ENCODE assay signal across 8 mouse cellular contexts in the genomic region with DNA sequence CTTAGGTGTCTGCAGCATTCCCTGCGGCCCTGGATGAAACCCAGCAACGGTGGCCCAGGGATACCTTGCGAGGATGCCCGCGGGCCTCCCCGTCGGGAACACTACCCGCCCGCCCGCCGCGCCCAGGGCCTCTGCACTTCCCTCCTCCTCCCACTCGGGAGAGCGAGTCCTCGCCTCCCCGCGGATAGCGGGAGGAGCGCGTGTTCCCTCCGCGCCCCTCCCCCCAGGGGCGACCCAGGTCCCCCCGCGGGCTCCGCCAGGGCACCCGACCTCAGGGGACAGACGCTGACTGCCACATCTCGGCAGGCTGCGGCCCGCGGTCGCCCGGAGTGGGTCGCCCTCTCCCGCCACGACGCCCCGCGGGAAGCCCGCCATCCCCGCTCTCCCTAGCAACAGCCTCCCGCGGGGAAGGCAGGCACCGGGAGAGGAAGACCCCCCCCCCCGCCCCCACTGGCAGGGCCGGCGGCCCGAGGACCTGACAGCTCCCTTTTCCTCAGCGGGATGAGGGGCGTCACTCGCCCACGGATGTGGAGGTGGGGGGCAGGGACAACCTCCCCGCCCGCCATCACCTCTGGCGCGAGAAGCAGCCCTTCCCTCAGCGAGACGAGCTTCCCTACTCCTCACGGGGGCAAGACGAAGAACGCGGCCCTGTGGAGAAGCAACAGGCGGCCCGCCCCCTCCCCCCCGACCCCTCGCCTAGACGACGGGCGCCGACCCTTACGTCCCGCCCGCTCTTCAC. TPM values are rescaled to one million over a fixed set of nuclear protein-coding genes. Genes with fewer than 3 reads are reported as not detected.
DNase-seq lines count a peak whose midpoint lies in the region; ATAC-seq lines count a peak whose summit lies in the region.

No protein-coding gene starts in this region.

- H3K4me2 ChIP-seq in liver, embryonic 11.5 days: peak overlapping the region; percentile 80
- H3K4me2 ChIP-seq in stomach, embryonic 16.5 days (ENCODE audit: low read depth, low read length): peak overlapping the region; percentile 75

- H3K36me3 ChIP-seq in liver, embryonic 11.5 days (ENCODE audit: control insufficient read depth, insufficient read depth, low read length): no peaks in the 10 kb centered on the region
- no peaks in the 10 kb centered on the region for H3K36me3 ChIP-seq in stomach, embryonic 16.5 days (ENCODE audit: control insufficient read depth, insufficient read depth, low read length)

- peak; percentile 61 for DNase-seq in kidney, adult 18-20 months
- DNase-seq in kidney, adult 11 months: no peak
- peak; percentile 72 to 73 for DNase-seq in cerebellum, postnatal 14 days
- DNase-seq in gastrocnemius, postnatal 36 days: peak; percentile 37 to 47
- DNase-seq in kidney, adult 9 months: peak; percentile 49
- no peak for DNase-seq in liver, embryonic 11.5 days (ENCODE audit: low spot score)
- peak; percentile 32 to 36 for DNase-seq in natural killer cell, adult 2 months (ENCODE audit: low spot score in 2 of 2)

- WGBS in liver, embryonic 11.5 days: under 1% methylated on average over 64 of the region's 74 CpGs
- under 1% methylated on average over 54 of the region's 74 CpGs for WGBS in stomach, embryonic 16.5 days

- ATAC-seq in liver, embryonic 11.5 days (replicated peaks; ENCODE audit: low FRiP score): peak; percentile 53
- peak; percentile 65 for ATAC-seq in stomach, embryonic 16.5 days (ENCODE audit: insufficient read depth, low FRiP score)

- peak overlapping the region; percentile 88 for H3K27ac ChIP-seq in liver, embryonic 11.5 days (ENCODE audit: low read depth, low read length)
- H3K27ac ChIP-seq in stomach, embryonic 16.5 days (ENCODE audit: low read length): peak overlapping the region; percentile 72

- H3K27me3 ChIP-seq in liver, embryonic 11.5 days (replicated peaks; ENCODE audit: control insufficient read depth, insufficient read depth, low read length): no peaks in the 10 kb centered on the region
- no peaks in the 10 kb centered on the region for H3K27me3 ChIP-seq in stomach, embryonic 16.5 days (ENCODE audit: control insufficient read depth, insufficient read depth, low read length)

- peaks cover 23% of the 10 kb centered on the region for H3K4me1 ChIP-seq in liver, embryonic 11.5 days (replicated peaks; ENCODE audit: control insufficient read depth, insufficient read depth, low read length)
- peaks cover 24% of the 10 kb centered on the region for H3K4me1 ChIP-seq in stomach, embryonic 16.5 days (ENCODE audit: control insufficient read depth, insufficient read depth, low read length)

- intact Hi-C loops in gastrocnemius, postnatal 36 days (cut with DNase I): no loop called here

- H3K4me3 ChIP-seq in liver, embryonic 11.5 days (ENCODE audit: low read depth, low read length): peak overlapping the region; percentile 96
- peak overlapping the region; percentile 89 for H3K4me3 ChIP-seq in stomach, embryonic 16.5 days (replicated peaks; ENCODE audit: low read length)

- no peaks in the 10 kb centered on the region for H3K9me3 ChIP-seq in liver, embryonic 11.5 days (ENCODE audit: control insufficient read depth, low read length)
- H3K9me3 ChIP-seq in stomach, embryonic 16.5 days (replicated peaks; ENCODE audit: control insufficient read depth, low read length): no peaks in the 10 kb centered on the region

- H3K9ac ChIP-seq in liver, embryonic 11.5 days (ENCODE audit: low read depth, low read length): peak overlapping the region; percentile 90
- H3K9ac ChIP-seq in stomach, embryonic 16.5 days (ENCODE audit: low read length): peak overlapping the region; percentile 91

RNA-seq across cellular contexts. Expression of gene S100pbp, which starts 0.6 kb away (rescaled TPM):
- total RNA-seq in gastrocnemius, postnatal 36 days (2021): 1 to 10 TPM; 3.3 to 5.1 TPM
- polyA plus RNA-seq in liver, embryonic 11.5 days (2014; fragmentation: Nextera tagmentation; extraction: Ambion mirVana): 17.2 and 18.9 TPM in 2 replicates
- 13.0 and 13.1 TPM in 2 replicates for polyA plus RNA-seq in stomach, embryonic 16.5 days (2015; fragmentation: Nextera tagmentation; extraction: Ambion mirVana)

RNA-seq across cellular contexts. Expression of gene Yars, which starts 0.6 kb away (rescaled TPM):
- 10 to 100 TPM; 38.0 to 39.8 TPM for total RNA-seq in gastrocnemius, postnatal 36 days (2021)
- polyA plus RNA-seq in liver, embryonic 11.5 days (2014; fragmentation: Nextera tagmentation; extraction: Ambion mirVana): 129 TPM in 2 replicates
- polyA plus RNA-seq in stomach, embryonic 16.5 days (2015; fragmentation: Nextera tagmentation; extraction: Ambion mirVana): 72.9 and 80.0 TPM in 2 replicates

RNA-seq across cellular contexts. Expression of gene Fndc5, which starts 52.2 kb away (rescaled TPM):
- total RNA-seq in gastrocnemius, postnatal 36 days (2021): 10 to 100 TPM; 68.2 to 86.2 TPM
- 1.8 and 2.0 TPM in 2 replicates for polyA plus RNA-seq in liver, embryonic 11.5 days (2014; fragmentation: Nextera tagmentation; extraction: Ambion mirVana)
- 1.3 and 2.6 TPM in 2 replicates for polyA plus RNA-seq in stomach, embryonic 16.5 days (2015; fragmentation: Nextera tagmentation; extraction: Ambion mirVana)

Comparison
In these comparisons a context has a peak if more than half of its experiments do, and no peak if none do; other contexts are left out.
1. DNase-seq: peak in kidney, adult 18-20 months (single experiment), cerebellum, postnatal 14 days (2 of 2), gastrocnemius, postnatal 36 days (2 of 2), kidney, adult 9 months (single experiment) and natural killer cell, adult 2 months (2 of 2); none in kidney, adult 11 months (single experiment) and liver, embryonic 11.5 days (single experiment).